Mouse (Mus musculus) adrenal gland (tissue): ENCODE measurements around the gene Nckap1l.

Source experiments
- intact Hi-C: fragments of 180-260 bp; cut with DNase I; formaldehyde crosslinking; loops from one replicate; pipeline ENCODE4 v1.15.1; 2025

The Nckap1l gene

DNA sequence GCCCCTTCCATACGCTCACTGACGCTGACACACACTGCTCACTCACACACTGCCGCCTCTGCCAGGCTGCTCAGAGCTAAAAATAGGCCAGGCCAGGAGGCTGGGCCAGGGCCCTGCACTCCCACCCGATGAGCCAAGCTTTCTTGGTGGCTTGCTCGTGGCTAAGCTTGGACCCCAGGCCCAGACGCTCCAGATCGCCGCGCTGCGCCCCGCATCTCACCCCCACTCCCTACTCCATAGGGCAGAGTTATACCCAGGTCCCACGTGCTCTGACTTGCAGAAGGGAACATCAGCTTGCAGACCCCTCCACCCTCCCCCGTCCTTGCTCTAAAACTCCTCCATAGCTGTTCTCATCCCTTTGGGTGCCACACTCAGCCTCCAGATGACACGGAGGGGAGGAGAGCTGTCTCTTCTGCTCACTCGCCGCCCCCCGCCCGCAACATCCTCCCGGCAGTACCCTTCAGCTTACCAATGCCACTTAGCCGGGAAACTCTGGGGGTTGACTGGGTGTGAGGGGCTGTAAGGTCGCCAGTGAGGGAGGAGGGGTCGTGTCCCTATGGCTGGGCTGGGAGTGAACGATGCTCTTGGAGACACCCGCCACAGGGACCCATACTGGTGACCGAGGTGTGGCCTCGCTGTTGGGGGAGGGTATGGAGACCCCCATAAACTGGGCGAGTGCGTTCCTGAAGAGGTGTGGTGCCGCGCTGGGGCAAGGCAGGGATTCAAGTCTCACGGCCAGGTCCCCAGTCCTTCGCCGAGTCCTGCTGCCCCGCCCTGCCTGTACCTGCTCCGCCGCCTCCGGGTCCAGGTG is 83.6 kb downstream of the Nckap1l start:
- intact Hi-C loops: no loop called here

DNA sequence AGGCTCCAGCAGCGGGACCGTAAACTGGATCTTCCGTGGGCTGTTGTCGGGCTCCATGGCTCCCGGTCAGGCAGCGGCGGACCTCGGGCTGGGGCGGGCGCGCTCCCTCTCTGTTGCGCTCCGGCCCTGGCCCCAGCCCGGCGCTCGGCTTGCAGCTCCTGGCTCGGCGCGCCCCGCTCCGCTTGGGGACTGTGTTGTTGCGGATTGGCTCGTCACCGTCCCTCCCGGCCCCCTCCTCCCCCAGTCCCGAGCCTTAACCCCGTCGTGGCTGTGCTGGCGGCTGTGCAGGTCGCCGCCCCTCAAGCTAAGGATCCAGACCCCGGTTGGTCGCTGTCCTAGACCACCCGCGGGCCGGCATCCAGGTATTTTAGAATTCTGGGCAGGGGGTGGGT is 84.2 kb downstream of the Nckap1l start, which contains the start of gene Ppp1r1a:
TSS of gene Ppp1r1a (minus strand) at position 182 of the 392 bp plus-strand sequence.
- intact Hi-C loops: no loop called here

DNA sequence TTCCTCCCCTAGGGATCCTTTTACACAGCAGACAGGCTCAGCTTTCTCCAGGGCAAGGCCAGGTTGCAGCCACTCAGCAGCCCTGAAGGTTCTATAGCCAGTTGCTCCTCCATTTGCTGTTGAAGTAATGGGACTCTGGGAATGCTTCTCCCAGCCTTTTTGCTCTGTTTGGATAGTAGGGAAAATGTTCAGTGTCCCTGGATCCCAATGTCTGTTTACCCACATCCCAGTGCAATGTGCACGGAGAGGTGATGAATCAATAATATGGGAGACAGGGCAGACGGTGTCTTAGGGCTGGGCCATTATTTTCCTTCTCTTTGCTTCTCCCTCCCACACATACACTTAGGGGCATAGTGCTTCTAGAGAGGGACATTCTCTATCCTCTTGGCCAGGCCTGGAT is 85.7 kb downstream of the Nckap1l start:
- intact Hi-C loops: no loop called here

GRCm38 (mm10) chr15:103540646-103541045 is 87.1 kb downstream of the Nckap1l start:
- intact Hi-C loops: no loop called here

DNA sequence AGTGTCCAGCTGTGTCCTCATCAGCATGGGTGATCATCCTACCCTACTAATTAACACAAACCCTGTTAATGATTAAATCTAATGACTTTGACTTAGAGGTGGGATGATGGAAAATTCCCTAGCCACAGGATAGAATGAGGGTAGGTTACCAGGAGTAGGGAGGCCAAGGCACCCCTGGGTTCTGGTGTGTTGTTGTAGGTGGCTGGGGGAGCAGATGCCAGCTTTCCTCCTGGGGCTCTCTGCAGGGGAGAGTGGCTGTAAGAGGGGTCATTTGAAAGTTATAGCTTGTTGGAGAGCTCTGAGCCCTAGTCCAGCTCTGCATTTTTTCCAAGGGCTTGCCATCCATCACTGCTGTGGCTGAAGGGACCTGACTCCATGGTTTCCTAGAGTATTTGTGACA is 88.9 kb downstream of the Nckap1l start:
- intact Hi-C loops: no loop called here

DNA sequence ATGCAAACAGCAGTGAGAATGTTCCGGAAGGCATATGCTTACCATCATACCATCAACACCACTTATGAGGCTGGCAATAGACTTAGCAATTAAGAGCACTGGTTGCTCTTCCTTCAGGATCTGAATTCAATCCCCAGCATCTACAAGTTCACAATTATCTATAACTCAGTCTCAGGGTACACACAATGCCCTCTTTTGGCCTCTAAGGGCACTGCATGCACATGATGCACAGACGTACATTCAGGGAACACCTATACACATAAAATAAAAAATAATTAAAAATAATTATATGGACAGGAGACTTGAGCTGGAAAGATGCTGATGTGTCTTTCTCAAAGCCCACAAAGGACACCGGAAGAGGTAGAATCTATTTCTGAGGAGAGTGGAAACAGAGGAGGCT is 94.4 kb downstream of the Nckap1l start:
- intact Hi-C loops: no loop called here
